Mouse (Mus musculus): ENCODE data around the gene Pcnx3.

- TF ChIP-seq EP300 (IDR thresholded peaks at IDR 0.05; ENCODE audit: insufficient read depth, low read depth, low read length) (no peak), CTCF (IDR thresholded peaks at IDR 0.05; ENCODE audit: low read depth, low read length) (no peak), POLR2A (IDR thresholded peaks at IDR 0.05; ENCODE audit: insufficient read depth, low read length) (no peak)
These were observed 36.1 kb downstream of the Pcnx3 start for GRCm38 (mm10) chr19:5652570-5652969.
